Mouse (Mus musculus) olfactory bulb, adult 2 months (tissue): Measurements from ENCODE around the gene Egln1.

Source experiments
- CTCF ChIP-seq: fragments of 200-500 bp; IDR thresholded peaks from 2 replicates; pipeline ENCODE4 v1.5.1; 2012; ENCODE audit warnings: low read depth, mild to moderate bottlenecking, low read length, moderate library complexity; ENCODE audit not compliant: insufficient read depth
- POLR2A ChIP-seq: fragments of 200-500 bp; IDR thresholded peaks from 2 replicates; pipeline ENCODE4 v1.6.1; 2012; ENCODE audit warnings: mild to moderate bottlenecking, low read depth, low read length, moderate library complexity; ENCODE audit not compliant: insufficient read depth

DNA sequence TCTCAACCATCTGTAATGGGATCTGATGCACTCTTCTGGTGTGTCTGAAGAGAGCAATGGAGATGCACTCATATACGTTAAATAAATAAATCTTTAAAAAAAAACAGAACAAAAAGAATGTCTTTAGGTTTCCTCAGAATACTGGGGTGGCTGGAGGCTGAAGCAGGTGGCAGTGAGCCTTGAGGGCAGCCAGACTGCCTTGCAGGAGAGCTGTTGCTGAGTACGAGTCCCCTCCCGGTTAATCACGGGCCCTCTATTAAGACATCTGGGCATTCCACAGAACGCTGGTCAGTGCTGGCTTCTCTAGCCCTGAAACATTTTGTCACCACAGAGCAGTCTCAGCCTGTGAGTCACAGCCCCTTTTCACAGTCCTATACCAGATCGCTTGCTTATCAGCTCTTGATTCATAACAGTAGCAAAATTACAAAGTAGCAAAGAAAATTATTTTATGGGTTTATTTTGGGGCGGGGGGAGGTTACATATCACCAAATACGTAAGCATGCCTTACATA is 5.5 kb upstream of the Egln1 start:
- TF ChIP-seq CTCF (no peak), POLR2A (no peak)
